Mouse (Mus musculus) CD8-positive naive resting alpha-beta T cell, adult 2 months (primary cell): ENCODE measurements around the gene Nkx2-5.
A peak's percentile ranks its signal among the peaks of the same experiment; 100 is the strongest.

Experiments
- DNase-seq, 2 experiments: peaks; one replicate each; pipeline ENCODE4 v3.0.0; 2022; ENCODE audit warnings: low read depth in 2 of 2, low spot score in 2 of 2

Nkx2-5 gene

GRCm38 (mm10) chr17:26844909-26845148, at the start of gene Nkx2-5:
Gene Nkx2-5, minus strand, starts transcription at chr17:26845009.
- DNase-seq: no peak

GRCm38 (mm10) chr17:26894342-26894741, 49.5 kb upstream of the Nkx2-5 start:
- no peak for DNase-seq

- no peak for DNase-seq
Measured at GRCm38 (mm10) chr17:26893492-26893891, 48.7 kb upstream of the Nkx2-5 start.

GRCm38 (mm10) chr17:26892635-26893375, 48.0 kb upstream of the Nkx2-5 start:
- no peak for DNase-seq

GRCm38 (mm10) chr17:26887926-26888325, 43.1 kb upstream of the Nkx2-5 start:
- no peak for DNase-seq

- DNase-seq: peak; percentile 75 to 82
Measured at GRCm38 (mm10) chr17:26886047-26886749, 41.4 kb upstream of the Nkx2-5 start.

GRCm38 (mm10) chr17:26884995-26885926, 40.5 kb upstream of the Nkx2-5 start:
- DNase-seq: peak; percentile 46 to 72

- DNase-seq: no peak
Measured at GRCm38 (mm10) chr17:26883585-26883984, 38.8 kb upstream of the Nkx2-5 start.

- DNase-seq: no peak
Measured at GRCm38 (mm10) chr17:26882706-26883105, 37.9 kb upstream of the Nkx2-5 start.

GRCm38 (mm10) chr17:26879235-26879634, 34.4 kb upstream of the Nkx2-5 start:
- DNase-seq: no peak

GRCm38 (mm10) chr17:26877927-26878326, 33.1 kb upstream of the Nkx2-5 start:
- DNase-seq: no peak

GRCm38 (mm10) chr17:26874542-26874941, 29.7 kb upstream of the Nkx2-5 start:
- no peak for DNase-seq

- no peak for DNase-seq
Measured at GRCm38 (mm10) chr17:26873502-26873901, 28.7 kb upstream of the Nkx2-5 start.

- no peak for DNase-seq
Measured at GRCm38 (mm10) chr17:26872870-26873269, 28.1 kb upstream of the Nkx2-5 start.

GRCm38 (mm10) chr17:26868756-26869155, 23.9 kb upstream of the Nkx2-5 start:
- no peak for DNase-seq

- no peak for DNase-seq
Measured at GRCm38 (mm10) chr17:26865156-26865555, 20.3 kb upstream of the Nkx2-5 start.

- no peak for DNase-seq
Measured at GRCm38 (mm10) chr17:26864343-26864742, 19.5 kb upstream of the Nkx2-5 start.

- no peak for DNase-seq
Measured at GRCm38 (mm10) chr17:26861793-26862192, 17.0 kb upstream of the Nkx2-5 start.

- DNase-seq: no peak
Measured at GRCm38 (mm10) chr17:26861383-26861782, 16.6 kb upstream of the Nkx2-5 start.

GRCm38 (mm10) chr17:26860906-26861305, 16.1 kb upstream of the Nkx2-5 start:
- no peak for DNase-seq

- DNase-seq: no peak
Measured at GRCm38 (mm10) chr17:26852262-26852661, 7.5 kb upstream of the Nkx2-5 start.

GRCm38 (mm10) chr17:26851136-26851460, 6.3 kb upstream of the Nkx2-5 start:
- DNase-seq: no peak
